Mouse (Mus musculus): Measurements from ENCODE around the gene Lmnb2.

Lmnb2 gene

GRCm38 (mm10) chr10:80899591-80900317 lies 18.3 kb downstream of the Lmnb2 start:
- no peak for DNase-seq (ENCODE audit: low read depth)

GRCm38 (mm10) chr10:80899074-80899473 lies 19.0 kb downstream of the Lmnb2 start:
- no peak for DNase-seq (ENCODE audit: low read depth)

GRCm38 (mm10) chr10:80897861-80898510 lies 20.1 kb downstream of the Lmnb2 start:
- DNase-seq (ENCODE audit: low read depth): no peak

- no peak for DNase-seq (ENCODE audit: low read depth)
Measured at GRCm38 (mm10) chr10:80896581-80897485, 21.2 kb downstream of the Lmnb2 start.

GRCm38 (mm10) chr10:80895697-80896096 lies 22.3 kb downstream of the Lmnb2 start:
- no peak for DNase-seq (ENCODE audit: low read depth)

- DNase-seq (ENCODE audit: low read depth): no peak
Measured at GRCm38 (mm10) chr10:80895100-80895499, 22.9 kb downstream of the Lmnb2 start.

GRCm38 (mm10) chr10:80887181-80887580 lies 30.9 kb downstream of the Lmnb2 start:
- no peak for DNase-seq (ENCODE audit: low read depth)

- peak; percentile 88 for DNase-seq (ENCODE audit: low read depth)
Measured at GRCm38 (mm10) chr10:80881301-80881700, 36.7 kb downstream of the Lmnb2 start.

GRCm38 (mm10) chr10:80880901-80881300 lies 37.1 kb downstream of the Lmnb2 start:
- DNase-seq (ENCODE audit: low read depth): peak; percentile 63

GRCm38 (mm10) chr10:80880131-80880641 lies 37.9 kb downstream of the Lmnb2 start:
- peak; percentile 84 for DNase-seq (ENCODE audit: low read depth)

- DNase-seq (ENCODE audit: low read depth): no peak
Measured at GRCm38 (mm10) chr10:80876594-80876993, 41.5 kb downstream of the Lmnb2 start.

GRCm38 (mm10) chr10:80876028-80876427 lies 42.0 kb downstream of the Lmnb2 start:
- peak; percentile 83 for DNase-seq (ENCODE audit: low read depth)

- no peak for DNase-seq (ENCODE audit: low read depth)
Measured at GRCm38 (mm10) chr10:80874035-80874434, 44.0 kb downstream of the Lmnb2 start.

- DNase-seq (ENCODE audit: low read depth): no peak
Measured at GRCm38 (mm10) chr10:80871581-80871980, 46.5 kb downstream of the Lmnb2 start, which contains the start of gene Tmprss9. Tmprss9 (plus strand) TSS chr10:80871848.

GRCm38 (mm10) chr10:80870993-80871392 lies 47.1 kb downstream of the Lmnb2 start:
- no peak for DNase-seq (ENCODE audit: low read depth)

GRCm38 (mm10) chr10:80864446-80864845 lies 53.6 kb downstream of the Lmnb2 start:
- DNase-seq (ENCODE audit: low read depth): no peak

- DNase-seq (ENCODE audit: low read depth): no peak
Measured at GRCm38 (mm10) chr10:80862305-80862704, 55.7 kb downstream of the Lmnb2 start.

- no peak for DNase-seq (ENCODE audit: low read depth)
Measured at GRCm38 (mm10) chr10:80858350-80858935, 59.6 kb downstream of the Lmnb2 start.

- DNase-seq (ENCODE audit: low read depth): no peak
Measured at GRCm38 (mm10) chr10:80857848-80858247, 60.2 kb downstream of the Lmnb2 start.

GRCm38 (mm10) chr10:80857386-80857785 lies 60.7 kb downstream of the Lmnb2 start:
- DNase-seq (ENCODE audit: low read depth): no peak

GRCm38 (mm10) chr10:80856908-80857307 lies 61.1 kb downstream of the Lmnb2 start:
- DNase-seq (ENCODE audit: low read depth): no peak

GRCm38 (mm10) chr10:80856267-80856666 lies 61.8 kb downstream of the Lmnb2 start:
- peak; percentile 36 for DNase-seq (ENCODE audit: low read depth)

Measured in naive thymus-derived CD4-positive, alpha-beta T cell, adult 2 months (primary cell).